28 mouse cellular contexts compared by ENCODE assay signal in the genomic region with DNA sequence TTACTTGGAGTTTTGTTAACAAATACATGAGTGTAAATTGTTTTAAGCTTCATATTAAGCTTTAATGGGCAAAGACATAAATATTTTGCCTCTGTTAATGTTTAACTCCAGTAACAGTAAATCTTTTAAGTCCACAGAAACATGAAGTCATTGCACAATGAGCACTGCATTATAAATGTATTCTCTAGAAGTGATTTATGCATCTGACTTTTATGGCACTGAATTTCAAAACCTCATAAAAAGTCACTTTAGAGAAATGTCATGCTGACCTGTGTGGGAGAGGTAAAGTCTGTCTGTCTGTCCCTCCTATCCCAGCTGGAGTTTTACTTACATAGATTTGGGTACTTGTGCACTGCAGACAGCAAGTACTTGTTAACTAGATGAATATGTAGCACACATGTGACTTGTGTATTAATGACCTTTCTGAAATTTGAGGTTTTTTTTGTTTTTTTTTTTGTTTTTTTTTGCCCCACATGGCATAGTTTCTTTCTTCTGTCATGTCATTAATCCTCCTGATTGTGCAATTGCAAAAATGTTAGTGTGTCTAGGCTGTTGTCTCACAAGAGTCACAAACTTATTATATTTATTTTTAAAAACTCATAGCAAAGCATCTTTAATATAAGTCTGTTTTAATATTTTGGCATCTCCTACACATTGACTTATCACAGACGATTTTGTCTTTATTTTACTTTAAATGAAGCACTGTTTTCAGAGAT.
DNase-seq lines count a peak whose midpoint lies in the region; ATAC-seq and TF ChIP-seq lines count a peak whose summit lies in the region.
"Had no signal": no experiment of that assay in that cellular context is flagged by ENCODE, and none has a peak within 500 bp of the region (broad histone marks: within the 10 kb centered on the region; RNA-seq: fewer than 3 reads in every experiment).

No protein-coding gene starts in this region.

- H3K4me2 ChIP-seq in myocyte (ENCODE audit: low read depth): no peak overlapping the region
- no peak overlapping the region for H3K4me2 ChIP-seq in midbrain, postnatal 0 days (ENCODE audit: low read depth, low read length, poor library complexity, severe bottlenecking)
- H3K4me2 ChIP-seq: embryonic facial prominence, embryonic 12.5 days; forebrain, embryonic 13.5 days; heart, embryonic 13.5 days; hindbrain, embryonic 12.5 days; limb, embryonic 13.5 days; lung, embryonic 14.5 days; neural tube, embryonic 15.5 days had no signal

- CTCF ChIA-PET in Patski (lab: Charles Lee): interaction anchor here (0.8 kb wide), 1 partner anchor 48 kb away, joined by 3 read pairs; no protein-coding TSS in a partner anchor

- no peak overlapping the region for H3K9ac ChIP-seq in midbrain, postnatal 0 days (replicated peaks; ENCODE audit: low read length, poor library complexity, severe bottlenecking)
- H3K9ac ChIP-seq: embryonic facial prominence, embryonic 12.5 days; forebrain, embryonic 13.5 days; heart, embryonic 13.5 days; hindbrain, embryonic 12.5 days; limb, embryonic 13.5 days; liver, embryonic 14.5 days; lung, embryonic 14.5 days; neural tube, embryonic 15.5 days had no signal

- no peaks in the 10 kb centered on the region for H3K4me1 ChIP-seq in midbrain, postnatal 0 days (ENCODE audit: insufficient read depth, low read length)
- H3K4me1 ChIP-seq: forebrain, embryonic 13.5 days; hindbrain, embryonic 12.5 days; neural tube, embryonic 15.5 days had no signal

- peak; percentile 72 for DNase-seq in 3T3-L1 (ENCODE audit: low read depth, low spot score)
- DNase-seq in Patski (ENCODE audit: low read depth, low spot score): peak; percentile 68
- peak; percentile 22 for DNase-seq in hindlimb bud, embryonic 11.5 days (ENCODE audit: extremely low spot score, low read depth, low spot score)
- DNase-seq in left cerebral cortex, adult 11 months (ENCODE audit: low spot score): no peak
- DNase-seq in midbrain, postnatal 0 days (ENCODE audit: low spot score): no peak
- DNase-seq in frontal cortex, postnatal 25 days (ENCODE audit: low spot score in 2 of 2): no peak
- DNase-seq: adrenal gland, adult 2 months; B cell, adult 2 months; cerebellum, adult 11-12 months; cerebellum, postnatal 10 days; gastrocnemius, postnatal 14 days; heart, adult 2 months; heart, postnatal 14 days; kidney, adult 9 months; kidney, postnatal 36 days; lung, embryonic 14.5 days; lung, postnatal 36 days had no signal

- no peaks in the 10 kb centered on the region for H3K9me3 ChIP-seq in midbrain, postnatal 0 days (ENCODE audit: low read length)
- H3K9me3 ChIP-seq: embryonic facial prominence, embryonic 12.5 days; forebrain, embryonic 13.5 days; heart, embryonic 13.5 days; hindbrain, embryonic 12.5 days; limb, embryonic 13.5 days; neural tube, embryonic 15.5 days had no signal

- no peak overlapping the region for H3ac ChIP-seq in myocyte (ENCODE audit: control insufficient read depth, insufficient read length)

- no peak for TF ChIP-seq POLR2A in myocyte (IDR thresholded peaks at IDR 0.05; ENCODE audit: insufficient read length, low read depth)

- WGBS in midbrain, postnatal 0 days: 85% methylated on average over 1 of the region's 1 CpGs

- H3K36me3 ChIP-seq in myocyte (ENCODE audit: control insufficient read depth, insufficient read depth): no peaks in the 10 kb centered on the region
- no peaks in the 10 kb centered on the region for H3K36me3 ChIP-seq in midbrain, postnatal 0 days (ENCODE audit: insufficient read depth, low read length)
- H3K36me3 ChIP-seq: embryonic facial prominence, embryonic 12.5 days; heart, embryonic 13.5 days; hindbrain, embryonic 12.5 days; limb, embryonic 13.5 days; neural tube, embryonic 15.5 days had no signal

- H3K4me3 ChIP-seq in myocyte: no peak overlapping the region
- H3K4me3 ChIP-seq in midbrain, postnatal 0 days (ENCODE audit: low read depth, low read length): no peak overlapping the region
- H3K4me3 ChIP-seq: embryonic facial prominence, embryonic 12.5 days; erythroblast, embryonic 14.5 days; forebrain, embryonic 13.5 days; heart, adult 2 months; heart, embryonic 13.5 days; hindbrain, embryonic 12.5 days; limb, embryonic 13.5 days; neural tube, embryonic 15.5 days had no signal

- H3K79me2 ChIP-seq in myocyte (ENCODE audit: control insufficient read depth, insufficient read depth): no peaks in the 10 kb centered on the region

- ATAC-seq in Patski: no peak
- ATAC-seq in midbrain, postnatal 0 days (ENCODE audit: low FRiP score): no peak
- ATAC-seq: forebrain, embryonic 13.5 days; inflammation-experienced regulatory T-cells, adult 6 months; midbrain, embryonic 16.5 days had no signal

- in situ Hi-C loops in Patski (cut with MboI; ENCODE audit: low pct_unique_long_range_greater_than_20kb): no loop called here

- no peak for TF ChIP-seq CTCF in Patski (IDR thresholded peaks at IDR 0.05)
- no peak for TF ChIP-seq CTCF in midbrain, postnatal 0 days (IDR thresholded peaks at IDR 0.05)

- POLR2A ChIA-PET in Patski (lab: Charles Lee): interaction anchor here (0.6 kb wide), 2 partner anchors 29 to 164 kb away, joined by 3 to 6 read pairs; no protein-coding TSS in a partner anchor

- H3K27me3 ChIP-seq in Patski (no peaks in the 10 kb centered on the region), myocyte (ENCODE audit: control insufficient read depth, insufficient read depth, insufficient read length) (no peaks in the 10 kb centered on the region)
- no peaks in the 10 kb centered on the region for H3K27me3 ChIP-seq in midbrain, postnatal 0 days (ENCODE audit: insufficient read depth, low read length)
- H3K27me3 ChIP-seq: embryonic facial prominence, embryonic 12.5 days; forebrain, embryonic 13.5 days; heart, embryonic 13.5 days; hindbrain, embryonic 12.5 days; limb, embryonic 13.5 days; neural tube, embryonic 15.5 days had no signal

- H3K27ac ChIP-seq in midbrain, postnatal 0 days (ENCODE audit: low read depth, low read length): no peak overlapping the region
- H3K27ac ChIP-seq: embryonic facial prominence, embryonic 12.5 days; forebrain, embryonic 13.5 days; heart, adult 2 months; heart, embryonic 13.5 days; hindbrain, embryonic 12.5 days; limb, embryonic 13.5 days; liver, embryonic 14.5 days; neural tube, embryonic 15.5 days had no signal

TF ChIP-seq in myocyte, 11 proteins besides CTCF, POLR2A, EP300 and RAD21:
- no peak for TF ChIP-seq POLR2AphosphoS2 (IDR thresholded peaks at IDR 0.05; ENCODE audit: insufficient read length, low read depth)
- TF ChIP-seq TCF12 (IDR thresholded peaks at IDR 0.05; ENCODE audit: insufficient read depth, poor library complexity, severe bottlenecking): no peak
- peak; percentile 70 for TF ChIP-seq USF1 (IDR thresholded peaks at IDR 0.05; ENCODE audit: low read depth)
- TF ChIP-seq CEBPB (IDR thresholded peaks at IDR 0.05; ENCODE audit: insufficient read depth, poor library complexity, severe bottlenecking): peak; percentile 97
- TF ChIP-seq MAX (IDR thresholded peaks at IDR 0.05; ENCODE audit: low read depth): no peak
- no peak for TF ChIP-seq SRF (IDR thresholded peaks at IDR 0.05; ENCODE audit: control insufficient read depth, insufficient read length, low read depth)
- TF ChIP-seq MYOG (IDR thresholded peaks at IDR 0.05; ENCODE audit: control insufficient read depth in 1 of 3, insufficient read depth in 1 of 3, insufficient read length in 2 of 3, low read depth in 2 of 3): no peak
- TF ChIP-seq MYOD1 (IDR thresholded peaks at IDR 0.05; ENCODE audit: control insufficient read depth in 1 of 3, insufficient read length in 2 of 3, low read depth in 2 of 3): no peak
- TF ChIP-seq TCF3 (IDR thresholded peaks at IDR 0.05; ENCODE audit: insufficient read length, low read depth): no peak
- no peak for TF ChIP-seq E2F4 (IDR thresholded peaks at IDR 0.05; ENCODE audit: insufficient read depth)

Comparison
In these comparisons a context has a peak if more than half of its experiments do, and no peak if none do; other contexts are left out.
1. DNase-seq: peak in 3T3-L1 (single experiment), Patski (single experiment) and hindlimb bud, embryonic 11.5 days (single experiment); none in left cerebral cortex, adult 11 months (single experiment), midbrain, postnatal 0 days (single experiment) and frontal cortex, postnatal 25 days (0 of 2).